Mouse (Mus musculus) midbrain, embryonic 16.5 days (tissue): ENCODE results near the gene Serpinf2. TPM values are rescaled to one million over a fixed set of nuclear protein-coding genes. Genes with fewer than 3 reads are reported as not detected.

ENCODE experiments used
- ATAC-seq: fragments of 200-750 bp; cut with Nextera tagmentation; 2 replicates; pipeline ENCODE4 v1.8.0; 2017; ENCODE audit warnings: moderate TSS enrichment
- H3K27ac ChIP-seq: fragments of 300-500 bp; sonication (generic); 2 replicates; pipeline ENCODE4 v1.5.1; 2014; ENCODE audit warnings: mild to moderate bottlenecking, low read length, mixed read lengths
- H3K27me3 ChIP-seq: fragments of 300-500 bp; sonication (generic); 2 replicates; pipeline ENCODE4 v1.6.1; 2014; ENCODE audit warnings: low read depth, low read length, mixed read lengths; ENCODE audit not compliant: control insufficient read depth, insufficient read depth
- H3K36me3 ChIP-seq: fragments of 300-500 bp; sonication (generic); 2 replicates; pipeline ENCODE4 v1.6.1; 2014; ENCODE audit warnings: mild to moderate bottlenecking, low read length, moderate library complexity, mixed read lengths; ENCODE audit not compliant: control insufficient read depth, insufficient read depth
- H3K4me1 ChIP-seq: fragments of 300-500 bp; sonication (generic); 2 replicates; pipeline ENCODE4 v1.6.1; 2014; ENCODE audit warnings: mild to moderate bottlenecking, low read length, mixed read lengths; ENCODE audit not compliant: control insufficient read depth, insufficient read depth
- H3K4me2 ChIP-seq: fragments of 300-500 bp; sonication (generic); 2 replicates; pipeline ENCODE4 v1.6.1; 2014; ENCODE audit warnings: mild to moderate bottlenecking, low read length, mixed read lengths
- H3K4me3 ChIP-seq: fragments of 300-500 bp; sonication (generic); 2 replicates; pipeline ENCODE4 v1.5.1; 2014; ENCODE audit warnings: low read depth, mild to moderate bottlenecking, low read length, moderate library complexity, mixed read lengths
- H3K9ac ChIP-seq: fragments of 300-500 bp; sonication (generic); 2 replicates; pipeline ENCODE4 v1.6.1; 2014; ENCODE audit warnings: low read depth, low read length, mixed read lengths
- H3K9me3 ChIP-seq: fragments of 300-500 bp; sonication (generic); replicated peaks from 2 replicates; pipeline ENCODE4 v1.6.1; 2014; ENCODE audit warnings: mild to moderate bottlenecking, low read length, mixed read lengths; ENCODE audit not compliant: control insufficient read depth, poor library complexity, severe bottlenecking
- WGBS: fragments of 180-500 bp; shearing (Covaris S2); extraction: QIAGEN DNeasy Blood & Tissue Kit; methylation state at CpG from one replicate; pipeline ENCODE4 v1.1.7; 2014; 5-methylcytosine and 5-hydroxymethylcytosine counted together
- polyA plus RNA-seq: library from polyadenylated mRNA; unstranded; fragments of >200 nt; fragmentation: Nextera tagmentation; extraction: Ambion mirVana; gene quantifications from 2 replicates; pipeline ENCODE4 v1.2.1, GENCODE M21; 2015

The Serpinf2 gene
- polyA plus RNA-seq, 1 experiment from 2014 or later: not detected

GRCm38 (mm10) chr11:75443711-75444110 is 4.3 kb upstream of the Serpinf2 start:
- 53% methylated on average over 8 of the region's 8 CpGs for WGBS
- no peaks in the 10 kb centered on the region for H3K4me1 ChIP-seq
- H3K9me3 ChIP-seq: no peaks in the 10 kb centered on the region
- H3K27ac ChIP-seq: no peak overlapping the region
- H3K4me3 ChIP-seq: no peak overlapping the region
- H3K9ac ChIP-seq: no peak overlapping the region
- H3K36me3 ChIP-seq: peaks cover 19% of the 10 kb centered on the region
- no peak overlapping the region for H3K4me2 ChIP-seq
- H3K27me3 ChIP-seq: no peaks in the 10 kb centered on the region
- ATAC-seq: no peak

- WGBS: 57% methylated on average over 16 of the region's 16 CpGs
- no peaks in the 10 kb centered on the region for H3K4me1 ChIP-seq
- no peak overlapping the region for H3K4me2 ChIP-seq
- H3K27me3 ChIP-seq: no peaks in the 10 kb centered on the region
- ATAC-seq: no peak
- H3K27ac ChIP-seq: no peak overlapping the region
- H3K9me3 ChIP-seq: no peaks in the 10 kb centered on the region
- no peak overlapping the region for H3K4me3 ChIP-seq
- no peak overlapping the region for H3K9ac ChIP-seq
- H3K36me3 ChIP-seq: peaks cover 9% of the 10 kb centered on the region
Observed at GRCm38 (mm10) chr11:75441601-75442000, 2.2 kb upstream of the Serpinf2 start.

- ATAC-seq: no peak
- Histone ChIP-seq H3K9ac (no peak overlapping the region), H3K4me1 (no peaks in the 10 kb centered on the region), H3K27ac (no peak overlapping the region), H3K36me3 (peaks cover 9% of the 10 kb centered on the region), H3K4me3 (no peak overlapping the region), H3K9me3 (no peaks in the 10 kb centered on the region), H3K4me2 (no peak overlapping the region), H3K27me3 (no peaks in the 10 kb centered on the region)
- 82% methylated on average over 7 of the region's 7 CpGs for WGBS
Observed at GRCm38 (mm10) chr11:75441034-75441433, 1.6 kb upstream of the Serpinf2 start.

GRCm38 (mm10) chr11:75439951-75440350 is 560 bp upstream of the Serpinf2 start:
- no peak overlapping the region for H3K4me3 ChIP-seq
- ATAC-seq: no peak
- H3K27ac ChIP-seq: no peak overlapping the region
- no peaks in the 10 kb centered on the region for H3K27me3 ChIP-seq
- no peak overlapping the region for H3K4me2 ChIP-seq
- 86% methylated on average over 3 of the region's 3 CpGs for WGBS
- H3K36me3 ChIP-seq: peaks cover 3% of the 10 kb centered on the region; the same call in 1 of the 2 replicates
- no peaks in the 10 kb centered on the region for H3K9me3 ChIP-seq
- H3K4me1 ChIP-seq: no peaks in the 10 kb centered on the region
- no peak overlapping the region for H3K9ac ChIP-seq

GRCm38 (mm10) chr11:75438804-75439203 is 587 bp downstream of the Serpinf2 start:
- Histone ChIP-seq H3K36me3 (0 out of 2 replicates have a peak, but pooled peaks cover 2% of the 10 kb centered on the region), H3K4me3 (no peak overlapping the region), H3K4me2 (no peak overlapping the region), H3K27me3 (no peaks in the 10 kb centered on the region), H3K9me3 (no peaks in the 10 kb centered on the region), H3K4me1 (no peaks in the 10 kb centered on the region), H3K27ac (no peak overlapping the region), H3K9ac (no peak overlapping the region)
- no peak for ATAC-seq
- 96% methylated on average over 3 of the region's 3 CpGs for WGBS

GRCm38 (mm10) chr11:75438194-75438593 is 1.2 kb downstream of the Serpinf2 start:
- H3K36me3 ChIP-seq: 0 out of 2 replicates have a peak, but pooled peaks cover 2% of the 10 kb centered on the region
- H3K4me2 ChIP-seq: no peak overlapping the region
- no peak overlapping the region for H3K4me3 ChIP-seq
- no peak overlapping the region for H3K9ac ChIP-seq
- H3K27me3 ChIP-seq: no peaks in the 10 kb centered on the region
- H3K4me1 ChIP-seq: no peaks in the 10 kb centered on the region
- 92% methylated on average over 13 of the region's 13 CpGs for WGBS
- H3K27ac ChIP-seq: no peak overlapping the region
- ATAC-seq: no peak
- no peaks in the 10 kb centered on the region for H3K9me3 ChIP-seq

GRCm38 (mm10) chr11:75434138-75434537 is 5.3 kb downstream of the Serpinf2 start:
- Histone ChIP-seq H3K27ac (no peak overlapping the region), H3K4me1 (no peaks in the 10 kb centered on the region), H3K9me3 (no peaks in the 10 kb centered on the region), H3K36me3 (no peaks in the 10 kb centered on the region), H3K4me3 (no peak overlapping the region), H3K9ac (no peak overlapping the region), H3K4me2 (no peak overlapping the region), H3K27me3 (no peaks in the 10 kb centered on the region)
- WGBS: 84% methylated on average over 5 of the region's 5 CpGs
- ATAC-seq: no peak

- no peak overlapping the region for H3K4me2 ChIP-seq
- H3K27ac ChIP-seq: no peak overlapping the region
- H3K9ac ChIP-seq: no peak overlapping the region
Observed at GRCm38 (mm10) chr11:75431307-75431706, 8.1 kb downstream of the Serpinf2 start.

GRCm38 (mm10) chr11:75429019-75429705 is 10.2 kb downstream of the Serpinf2 start:
- Histone ChIP-seq H3K36me3 (no peaks in the 10 kb centered on the region), H3K27me3 (no peaks in the 10 kb centered on the region), H3K9me3 (no peaks in the 10 kb centered on the region), H3K4me3 (no peak overlapping the region), H3K9ac (no peak overlapping the region), H3K4me2 (no peak overlapping the region), H3K4me1 (no peaks in the 10 kb centered on the region), H3K27ac (no peak overlapping the region)
- no peak for ATAC-seq
- 90% methylated on average over 9 of the region's 9 CpGs for WGBS

More at GRCm38 (mm10) chr11:75431307-75431706, 8.1 kb downstream of the Serpinf2 start:
- no peaks in the 10 kb centered on the region for H3K4me1 ChIP-seq
- no peaks in the 10 kb centered on the region for H3K27me3 ChIP-seq
- no peaks in the 10 kb centered on the region for H3K9me3 ChIP-seq
- no peak overlapping the region for H3K4me3 ChIP-seq
- WGBS: 74% methylated on average over 11 of the region's 11 CpGs
- no peaks in the 10 kb centered on the region for H3K36me3 ChIP-seq
- no peak for ATAC-seq
